Mouse (Mus musculus): ENCODE measurements around the gene Slc35g1.

DNA sequence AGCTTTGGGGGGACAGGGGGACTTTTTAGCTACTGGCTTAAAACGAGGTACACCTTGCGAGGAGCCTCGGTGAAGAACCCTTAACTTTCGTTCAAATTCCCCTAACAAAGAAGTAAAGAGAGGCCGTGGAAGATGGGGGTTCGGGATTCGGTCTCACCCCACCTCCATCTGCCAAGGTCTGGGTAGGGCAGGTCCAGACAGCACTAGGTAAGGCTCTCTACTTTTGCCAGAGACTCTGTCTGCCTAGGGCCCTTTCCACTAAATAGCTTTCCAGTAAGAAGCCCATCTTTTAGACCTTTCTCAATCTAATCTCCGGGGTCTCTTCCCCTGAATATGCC is 822 bp downstream of the Slc35g1 start:
- no peak for TF ChIP-seq CTCF (IDR thresholded peaks at IDR 0.05; ENCODE audit: low read depth)
- TF ChIP-seq EP300 (IDR thresholded peaks at IDR 0.05; ENCODE audit: low read depth): no peak

Data from liver, embryonic 14.5 days (tissue).